Mouse (Mus musculus): ENCODE measurements around the gene Rtl5.

DNA sequence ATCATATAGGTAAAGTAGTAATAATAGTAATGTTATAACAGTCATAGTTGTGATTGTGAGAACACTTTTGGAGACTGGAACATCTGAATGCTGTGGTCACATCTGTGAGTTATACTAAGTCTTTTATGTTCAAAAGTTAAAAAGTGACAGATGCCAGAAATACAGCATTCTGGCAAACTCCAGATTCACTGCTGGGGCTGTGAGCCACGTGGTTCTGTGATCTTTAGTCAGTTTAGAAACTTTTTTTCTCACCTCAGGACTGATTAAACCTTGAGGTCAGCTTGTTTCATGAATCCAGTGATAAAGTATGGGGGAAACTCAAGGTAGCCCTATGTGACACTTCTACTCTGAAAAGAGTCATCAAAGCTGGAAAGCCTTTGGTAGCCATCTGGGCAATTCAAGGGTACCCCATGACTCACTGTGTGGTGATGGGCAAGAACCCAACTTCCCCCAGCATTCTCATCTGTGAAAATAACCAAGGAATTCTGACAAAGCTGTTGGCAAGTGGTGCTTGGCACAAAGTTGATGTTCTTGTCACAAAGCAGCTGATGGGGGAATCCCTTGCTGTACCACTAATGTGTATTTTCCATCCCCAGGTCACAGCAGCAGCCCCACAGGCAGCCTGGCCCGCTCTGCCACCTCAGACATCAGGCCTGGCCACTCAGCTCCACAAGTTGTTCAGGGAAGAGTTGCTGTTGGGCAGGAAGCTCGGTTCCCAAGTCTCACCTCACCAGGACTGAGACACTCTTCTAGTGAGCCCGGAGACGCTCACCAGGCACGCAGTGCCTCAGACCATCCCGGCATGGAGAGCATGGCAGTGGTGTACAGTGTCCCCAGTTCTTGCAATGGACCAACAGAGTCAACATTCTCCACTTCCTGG, 6.0 kb upstream of the Rtl5 start:
- no peak for TF ChIP-seq TAL1 (IDR thresholded peaks at IDR 0.05; ENCODE audit: low read length)
- no peak for TF ChIP-seq GATA1 (IDR thresholded peaks at IDR 0.05; ENCODE audit: low read length)

All from erythroblast, embryonic 14.5 days (primary cell).